Mouse (Mus musculus): ENCODE data around the gene Lrrc27. TPM values are rescaled to one million over a fixed set of nuclear protein-coding genes. Genes with fewer than 3 reads are reported as not detected.
A peak's percentile ranks its signal among the peaks of the same experiment; 100 is the strongest.

The Lrrc27 gene
- polyA plus RNA-seq, 1 experiment, result 3.3 TPM

- Histone ChIP-seq H3K36me3 (ENCODE audit: control insufficient read depth, insufficient read depth, low read length) (no peaks in the 10 kb centered on the region), H3K27ac (ENCODE audit: insufficient read depth, low read depth, low read length) (no peak overlapping the region), H3K4me3 (ENCODE audit: insufficient read depth, low read depth, low read length) (no peak overlapping the region), H3K27me3 (replicated peaks; ENCODE audit: control insufficient read depth, insufficient read depth, low read length) (no peaks in the 10 kb centered on the region), H3K4me1 (ENCODE audit: control insufficient read depth, insufficient read depth, low read length) (peaks cover 7% of the 10 kb centered on the region; the same call in 1 of the 2 replicates)
- no peak for DNase-seq
- WGBS, result 79% methylated on average over 5 of the region's 5 CpGs
- TF ChIP-seq POLR2A (IDR thresholded peaks at IDR 0.05; ENCODE audit: low read depth, low read length) (no peak), CTCF (conservative IDR thresholded peaks at IDR 0.05; ENCODE audit: insufficient read depth, insufficient read length, low read depth, low read length) (no peak)
Measured at GRCm38 (mm10) chr7:139219486-139219885, 6.7 kb downstream of the Lrrc27 start.

GRCm38 (mm10) chr7:139220303-139220702 is 7.5 kb downstream of the Lrrc27 start:
- no peak overlapping the region for H3K27ac ChIP-seq (ENCODE audit: insufficient read depth, low read depth, low read length)

GRCm38 (mm10) chr7:139221072-139221471 is 8.3 kb downstream of the Lrrc27 start:
- whole genome bisulfite sequencing, result 82% methylated on average over 5 of the region's 5 CpGs
- H3K4me1 ChIP-seq (ENCODE audit: control insufficient read depth, insufficient read depth, low read length), result peaks cover 7% of the 10 kb centered on the region; the same call in 1 of the 2 replicates
- no peak for TF ChIP-seq CTCF (conservative IDR thresholded peaks at IDR 0.05; ENCODE audit: insufficient read depth, insufficient read length, low read depth, low read length)
- no peak for TF ChIP-seq POLR2A (IDR thresholded peaks at IDR 0.05; ENCODE audit: low read depth, low read length)
- no peaks in the 10 kb centered on the region for H3K27me3 ChIP-seq (replicated peaks; ENCODE audit: control insufficient read depth, insufficient read depth, low read length)
- DNase-seq, result no peak
- no peak overlapping the region for H3K27ac ChIP-seq (ENCODE audit: insufficient read depth, low read depth, low read length)
- H3K36me3 ChIP-seq (ENCODE audit: control insufficient read depth, insufficient read depth, low read length), result no peaks in the 10 kb centered on the region
- no peak overlapping the region for H3K4me3 ChIP-seq (ENCODE audit: insufficient read depth, low read depth, low read length)

More at GRCm38 (mm10) chr7:139220303-139220702, 7.5 kb downstream of the Lrrc27 start:
- Histone ChIP-seq H3K4me1 (ENCODE audit: control insufficient read depth, insufficient read depth, low read length) (peaks cover 7% of the 10 kb centered on the region; the same call in 1 of the 2 replicates), H3K27me3 (replicated peaks; ENCODE audit: control insufficient read depth, insufficient read depth, low read length) (no peaks in the 10 kb centered on the region), H3K36me3 (ENCODE audit: control insufficient read depth, insufficient read depth, low read length) (no peaks in the 10 kb centered on the region), H3K4me3 (ENCODE audit: insufficient read depth, low read depth, low read length) (no peak overlapping the region)
- TF ChIP-seq CTCF (conservative IDR thresholded peaks at IDR 0.05; ENCODE audit: insufficient read depth, insufficient read length, low read depth, low read length) (no peak), POLR2A (IDR thresholded peaks at IDR 0.05; ENCODE audit: low read depth, low read length) (no peak)
- WGBS, result 42% methylated on average over 2 of the region's 2 CpGs
- DNase-seq, result peak; percentile 34

GRCm38 (mm10) chr7:139221856-139222255 is 9.1 kb downstream of the Lrrc27 start:
- no peaks in the 10 kb centered on the region for H3K36me3 ChIP-seq (ENCODE audit: control insufficient read depth, insufficient read depth, low read length)
- TF ChIP-seq CTCF (conservative IDR thresholded peaks at IDR 0.05; ENCODE audit: insufficient read depth, insufficient read length, low read depth, low read length) (no peak), POLR2A (IDR thresholded peaks at IDR 0.05; ENCODE audit: low read depth, low read length) (no peak)
- WGBS, result 97% methylated on average over 2 of the region's 2 CpGs
- no peak overlapping the region for H3K4me3 ChIP-seq (ENCODE audit: insufficient read depth, low read depth, low read length)
- no peak overlapping the region for H3K27ac ChIP-seq (ENCODE audit: insufficient read depth, low read depth, low read length)
- H3K4me1 ChIP-seq (ENCODE audit: control insufficient read depth, insufficient read depth, low read length), result peaks cover 7% of the 10 kb centered on the region; the same call in 1 of the 2 replicates
- DNase-seq, result no peak
- H3K27me3 ChIP-seq (replicated peaks; ENCODE audit: control insufficient read depth, insufficient read depth, low read length), result no peaks in the 10 kb centered on the region

GRCm38 (mm10) chr7:139222341-139222740 is 9.6 kb downstream of the Lrrc27 start:
- H3K4me1 ChIP-seq (ENCODE audit: control insufficient read depth, insufficient read depth, low read length), result peaks cover 7% of the 10 kb centered on the region; the same call in 1 of the 2 replicates
- WGBS, result 93% methylated on average over 4 of the region's 4 CpGs
- TF ChIP-seq POLR2A (IDR thresholded peaks at IDR 0.05; ENCODE audit: low read depth, low read length) (no peak), CTCF (conservative IDR thresholded peaks at IDR 0.05; ENCODE audit: insufficient read depth, insufficient read length, low read depth, low read length) (no peak)
- no peaks in the 10 kb centered on the region for H3K27me3 ChIP-seq (replicated peaks; ENCODE audit: control insufficient read depth, insufficient read depth, low read length)
- H3K36me3 ChIP-seq (ENCODE audit: control insufficient read depth, insufficient read depth, low read length), result no peaks in the 10 kb centered on the region
- no peak for DNase-seq
- no peak overlapping the region for H3K4me3 ChIP-seq (ENCODE audit: insufficient read depth, low read depth, low read length)
- H3K27ac ChIP-seq (ENCODE audit: insufficient read depth, low read depth, low read length), result no peak overlapping the region

GRCm38 (mm10) chr7:139224070-139224469 is 11.3 kb downstream of the Lrrc27 start:
- no peak overlapping the region for H3K27ac ChIP-seq (ENCODE audit: insufficient read depth, low read depth, low read length)

GRCm38 (mm10) chr7:139224725-139225124 is 11.9 kb downstream of the Lrrc27 start:
- no peak overlapping the region for H3K27ac ChIP-seq (ENCODE audit: insufficient read depth, low read depth, low read length)
- H3K4me3 ChIP-seq (ENCODE audit: insufficient read depth, low read depth, low read length), result no peak overlapping the region
- no peaks in the 10 kb centered on the region for H3K4me1 ChIP-seq (ENCODE audit: control insufficient read depth, insufficient read depth, low read length)
- peak; percentile 76 for DNase-seq
- WGBS, result 48% methylated on average over 8 of the region's 8 CpGs
- H3K27me3 ChIP-seq (replicated peaks; ENCODE audit: control insufficient read depth, insufficient read depth, low read length), result no peaks in the 10 kb centered on the region
- TF ChIP-seq CTCF (conservative IDR thresholded peaks at IDR 0.05; ENCODE audit: insufficient read depth, insufficient read length, low read depth, low read length) (no peak), POLR2A (IDR thresholded peaks at IDR 0.05; ENCODE audit: low read depth, low read length) (no peak)
- H3K36me3 ChIP-seq (ENCODE audit: control insufficient read depth, insufficient read depth, low read length), result no peaks in the 10 kb centered on the region

More at GRCm38 (mm10) chr7:139224070-139224469, 11.3 kb downstream of the Lrrc27 start:
- Histone ChIP-seq H3K4me3 (ENCODE audit: insufficient read depth, low read depth, low read length) (no peak overlapping the region), H3K36me3 (ENCODE audit: control insufficient read depth, insufficient read depth, low read length) (no peaks in the 10 kb centered on the region), H3K27me3 (replicated peaks; ENCODE audit: control insufficient read depth, insufficient read depth, low read length) (no peaks in the 10 kb centered on the region), H3K4me1 (ENCODE audit: control insufficient read depth, insufficient read depth, low read length) (peaks cover 3% of the 10 kb centered on the region; the same call in 1 of the 2 replicates)
- DNase-seq, result no peak
- TF ChIP-seq CTCF (conservative IDR thresholded peaks at IDR 0.05; ENCODE audit: insufficient read depth, insufficient read length, low read depth, low read length) (no peak), POLR2A (IDR thresholded peaks at IDR 0.05; ENCODE audit: low read depth, low read length) (no peak)
- 77% methylated on average over 1 of the region's 1 CpGs for WGBS

All from kidney, adult 2 months (tissue).